Mouse (Mus musculus) embryonic fibroblast, embryonic 13.5 days (primary cell): ENCODE data around the gene Ube2i.

Source experiments
- CTCF ChIP-seq: IDR thresholded peaks from 2 replicates; pipeline ENCODE4 v1.5.1; 2011; ENCODE audit warnings: mild to moderate bottlenecking, control low read depth, low read length, moderate library complexity, borderline replicate concordance; ENCODE audit not compliant: insufficient read depth
- POLR2A ChIP-seq: IDR thresholded peaks from 2 replicates; pipeline ENCODE4 v1.6.1; 2011; ENCODE audit warnings: low read depth, mild to moderate bottlenecking, control low read depth, low read length, moderate library complexity

DNA sequence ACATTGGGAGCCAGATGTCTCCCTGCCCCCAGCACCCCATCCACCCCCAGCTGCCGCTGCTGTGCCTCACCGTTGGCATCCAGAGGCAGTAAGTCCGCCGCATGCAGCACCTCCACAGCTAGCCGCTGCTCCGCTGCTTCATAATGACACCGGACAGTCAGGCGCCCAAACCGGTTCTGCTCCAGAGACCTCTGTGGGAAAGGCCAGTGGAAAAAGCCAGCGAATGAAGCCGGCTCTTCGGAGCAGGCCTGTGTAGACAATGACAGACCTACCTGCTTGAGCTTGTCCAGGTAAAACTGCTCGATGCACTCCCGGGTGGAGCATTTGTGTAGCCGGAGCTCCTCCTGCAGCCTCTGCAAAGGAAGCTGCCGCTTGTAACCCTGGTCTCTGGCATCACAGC, 30.2 kb downstream of the Ube2i start:
- TF ChIP-seq CTCF (no peak), POLR2A (no peak)
